Mouse (Mus musculus) thymus, postnatal 25 days (tissue): Measurements from ENCODE around the gene Rasa4.
"Not testable (repeated sequence)": the region's sequence is repeated elsewhere in the genome, so short reads cannot be mapped to it uniquely, and the experiment has no call there.

Experiments used
- DNase-seq: peaks from one replicate; pipeline ENCODE4 v3.0.0; 2022

The Rasa4 gene

GRCm38 (mm10) chr5:136083669-136084107 lies at the start of gene Rasa4:
Gene Rasa4, plus strand, starts transcription at chr5:136083916.
- peak; percentile 97 for DNase-seq

DNA sequence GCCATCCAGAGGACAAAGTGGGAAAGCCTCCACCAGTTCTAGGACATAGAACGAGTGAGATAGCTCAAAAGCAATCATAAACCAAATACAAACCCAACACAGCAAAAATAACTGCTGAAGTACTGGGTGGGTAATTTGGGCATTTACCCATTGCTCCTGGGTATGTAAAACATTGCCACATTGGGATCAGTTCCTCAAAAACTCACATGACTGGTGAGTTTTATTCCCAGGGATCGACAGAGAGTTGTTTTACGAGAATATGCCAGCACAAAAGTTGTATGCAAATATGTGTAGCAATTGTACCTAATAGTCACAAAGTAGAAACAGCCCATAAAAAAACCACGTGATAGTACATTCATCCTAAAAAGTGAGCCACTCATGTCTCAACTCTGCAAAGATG lies 48.8 kb upstream of the Rasa4 start:
- DNase-seq: no peak

- DNase-seq: no peak
These were observed 48.4 kb upstream of the Rasa4 start for GRCm38 (mm10) chr5:136035285-136035684.

DNA sequence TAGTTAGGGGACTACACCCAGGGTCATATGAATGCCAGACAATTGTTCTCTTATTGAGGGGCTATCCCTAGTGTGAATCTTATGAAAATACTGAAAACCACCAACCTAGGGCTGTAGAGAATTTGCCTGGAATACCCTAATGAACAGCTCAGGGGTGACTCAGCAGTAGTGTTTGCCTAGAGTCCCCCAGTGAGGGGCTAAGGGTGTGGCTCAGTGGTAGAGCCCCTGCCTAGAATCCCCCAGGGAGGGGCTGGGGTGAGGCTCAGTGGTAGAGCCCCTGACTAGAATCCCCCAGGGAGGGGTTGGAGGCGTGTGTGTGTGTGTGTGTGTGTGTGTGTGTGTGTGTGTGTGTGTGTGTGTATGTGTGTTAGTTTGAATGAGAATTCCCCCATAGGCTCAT lies 47.0 kb upstream of the Rasa4 start:
- no peak for DNase-seq

- DNase-seq: no peak
These were observed 45.2 kb upstream of the Rasa4 start, which contains the start of gene Upk3b for GRCm38 (mm10) chr5:136038258-136039214. Gene Upk3b, plus strand, starts transcription at chr5:136038496.

DNA sequence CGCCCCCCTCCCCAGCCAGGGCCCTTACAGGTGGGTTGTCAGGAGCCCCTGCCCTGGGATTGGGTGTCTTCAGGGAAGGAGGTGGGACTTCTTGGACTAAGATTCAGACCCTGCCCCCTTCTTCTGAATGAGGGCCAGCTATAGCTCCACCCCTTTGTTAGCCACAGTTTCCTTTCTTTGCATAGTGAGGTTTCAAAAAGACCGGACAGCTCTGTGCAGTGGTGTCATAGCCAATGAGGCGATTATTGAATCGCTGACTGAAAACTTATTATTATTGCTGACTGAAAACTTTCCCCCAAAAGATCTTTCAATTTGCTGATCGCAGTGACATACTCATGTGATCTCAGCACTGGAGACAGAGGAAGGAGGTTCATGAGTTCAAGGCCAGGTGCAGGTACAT lies 43.5 kb upstream of the Rasa4 start:
- DNase-seq: no peak

DNA sequence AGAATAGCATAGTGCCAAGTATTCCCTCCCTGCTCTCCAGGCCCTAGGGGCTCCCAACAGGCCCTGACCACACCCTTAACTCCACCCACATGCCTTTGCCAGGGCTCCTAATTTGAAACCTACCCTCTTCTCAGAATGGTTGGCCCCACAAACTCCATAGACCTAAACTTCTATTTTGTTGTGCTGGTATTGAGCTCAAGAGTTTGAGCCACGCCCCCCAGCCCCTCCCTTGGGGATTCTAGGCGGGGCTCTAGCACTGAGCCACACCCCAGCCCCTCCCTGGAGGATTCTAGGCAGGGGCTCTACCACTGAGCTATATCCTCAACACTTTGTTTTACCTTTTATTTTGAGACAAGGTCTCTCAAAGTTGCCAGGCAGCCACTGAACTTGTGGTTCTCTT lies 42.5 kb upstream of the Rasa4 start:
- no peak for DNase-seq

GRCm38 (mm10) chr5:136041666-136042065 lies 42.0 kb upstream of the Rasa4 start:
- DNase-seq: no peak

GRCm38 (mm10) chr5:136044865-136045264 lies 38.9 kb upstream of the Rasa4 start:
- DNase-seq: peak; percentile 34

DNA sequence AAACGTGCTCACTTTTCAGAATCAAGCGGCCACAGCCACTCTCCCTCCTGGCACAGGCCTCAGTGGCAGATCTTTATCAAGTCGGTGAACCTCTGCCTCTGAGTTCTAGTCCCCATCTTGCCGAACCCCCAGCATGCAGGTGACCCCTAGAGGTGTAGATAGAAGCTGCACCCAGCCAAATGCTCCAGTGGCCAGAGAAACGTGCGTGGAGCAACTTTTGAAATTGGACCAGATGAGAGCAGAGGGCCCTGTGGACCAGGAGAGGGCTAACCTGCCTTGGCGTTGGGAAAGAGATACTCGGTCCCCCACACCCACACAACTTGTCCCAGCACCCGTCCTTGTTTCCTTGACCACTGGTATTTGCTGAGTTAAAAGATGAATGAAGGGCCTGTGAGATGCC lies 38.3 kb upstream of the Rasa4 start:
- peak; percentile 43 for DNase-seq

- DNase-seq: peak; percentile 84
These were observed 37.7 kb upstream of the Rasa4 start for GRCm38 (mm10) chr5:136045987-136046386.

DNA sequence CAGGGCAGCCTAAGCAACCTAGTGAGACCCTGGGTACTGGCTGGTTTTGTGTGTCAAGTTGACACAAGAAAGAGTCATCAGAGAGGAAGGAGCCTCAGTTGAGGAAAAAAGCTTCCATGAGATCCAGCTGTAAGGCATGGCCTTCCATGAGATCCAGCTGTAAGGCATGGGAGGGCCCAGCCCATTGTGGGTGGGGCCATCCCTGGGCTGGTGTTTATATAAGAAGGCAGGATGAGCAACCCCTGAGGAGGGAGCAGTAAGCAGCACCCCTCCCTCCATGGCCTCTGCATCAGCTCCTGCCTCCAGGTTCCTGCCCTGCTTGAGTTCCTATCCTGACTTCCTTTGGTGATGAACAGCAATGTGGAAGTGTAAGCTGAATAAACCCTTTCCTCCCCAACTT lies 35.2 kb upstream of the Rasa4 start:
- not testable (repeated sequence) for DNase-seq

- DNase-seq: no peak
These were observed 33.8 kb upstream of the Rasa4 start for GRCm38 (mm10) chr5:136049926-136050325.

- DNase-seq: no peak
These were observed 32.3 kb upstream of the Rasa4 start for GRCm38 (mm10) chr5:136051231-136052085.

GRCm38 (mm10) chr5:136052861-136053655 lies 30.7 kb upstream of the Rasa4 start:
- no peak for DNase-seq

GRCm38 (mm10) chr5:136054301-136055077 lies 29.2 kb upstream of the Rasa4 start, which contains the start of gene Upk3bl:
Gene Upk3bl, plus strand, starts transcription at chr5:136054492.
- no peak for DNase-seq

DNA sequence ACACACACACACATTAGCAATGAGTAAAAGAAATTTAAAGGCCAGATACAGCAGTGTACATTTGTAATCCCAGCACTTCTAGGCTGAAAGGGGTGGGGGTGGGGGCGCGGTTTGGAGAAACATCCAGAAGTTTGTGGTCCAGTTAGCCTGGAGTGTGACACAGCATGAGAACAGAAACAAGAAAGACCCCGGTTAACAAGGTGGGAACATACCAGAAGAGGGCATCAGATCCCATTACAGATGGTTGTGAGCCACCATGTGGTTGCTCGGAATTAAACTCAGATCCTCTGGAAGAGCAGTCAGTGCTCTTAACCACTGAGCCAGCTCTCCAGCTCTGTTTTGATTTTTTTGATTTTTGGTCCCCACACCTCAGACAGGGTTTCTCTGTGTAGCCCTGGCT lies 27.7 kb upstream of the Rasa4 start:
- no peak for DNase-seq

- DNase-seq: no peak
These were observed 26.6 kb upstream of the Rasa4 start for GRCm38 (mm10) chr5:136057085-136057484.

DNA sequence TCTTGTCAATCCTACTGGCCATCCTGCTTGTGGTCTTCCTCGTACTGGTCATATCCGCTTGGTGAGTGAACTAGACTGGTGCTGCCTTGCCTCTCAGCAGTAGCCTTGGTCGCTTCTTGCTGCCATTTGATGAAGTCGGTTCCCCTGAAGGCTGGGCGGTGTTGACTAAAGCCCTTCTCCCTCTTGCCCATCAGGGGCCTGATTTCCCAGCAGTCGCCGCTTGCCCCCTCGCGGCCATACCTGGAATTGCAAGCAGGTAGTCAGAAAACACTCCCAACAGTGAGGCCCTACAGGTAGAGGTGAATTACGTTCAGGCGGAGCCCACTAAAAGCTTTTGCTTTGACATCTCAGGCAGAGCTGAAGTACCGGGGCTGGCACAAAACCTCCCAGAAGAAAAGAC lies 22.1 kb upstream of the Rasa4 start:
- peak; percentile 77 for DNase-seq

GRCm38 (mm10) chr5:136063920-136064319 lies 19.8 kb upstream of the Rasa4 start:
- DNase-seq: no peak

GRCm38 (mm10) chr5:136066404-136067148 lies 17.1 kb upstream of the Rasa4 start:
- not testable (repeated sequence) for DNase-seq
